Mouse (Mus musculus) adrenal gland, adult 10 weeks (tissue): ENCODE measurements around the gene Gcc1. TPM values are rescaled to one million over a fixed set of nuclear protein-coding genes. Genes with fewer than 3 reads are reported as not detected.

ENCODE experiments used
- polyA plus RNA-seq: library from polyadenylated mRNA; stranded (reverse); fragments of 350-450 nt; fragmentation: Illumina TruSeq; extraction: RNeasy Lipid Tissue Mini Kit (QIAGEN cat#74804); gene quantifications from one replicate; pipeline ENCODE4 v1.2.3, GENCODE M21; 2014; ENCODE audit warnings: low read depth, low replicate concordance

Gcc1 gene
- 11.0 TPM for polyA plus RNA-seq

GRCm38 (mm10) chr6:28428290-28428689 lies at the start of gene Gcc1:
Gcc1 (minus strand) TSS chr6:28428390.

GRCm38 (mm10) chr6:28474839-28475238 lies 46.6 kb upstream of the Gcc1 start, which contains the start of gene Snd1:
Snd1 (plus strand) TSS chr6:28475139.

GRCm38 (mm10) chr6:28449253-28449652 lies 21.1 kb upstream of the Gcc1 start, which contains the start of gene Pax4:
Pax4 (minus strand) TSS chr6:28449353.

GRCm38 (mm10) chr6:28427096-28427839 lies 922 bp downstream of the Gcc1 start, which contains the start of gene Fscn3:
Fscn3 (plus strand) TSS chr6:28427789.

GRCm38 (mm10) chr6:28423313-28423712 lies 4.9 kb downstream of the Gcc1 start, which contains the start of gene Arf5:
Arf5 (plus strand) TSS chr6:28423560.

GRCm38 (mm10) chr6:28397681-28398203 lies 30.4 kb downstream of the Gcc1 start, which contains the start of gene Zfp800:
Zfp800 (minus strand) TSS chr6:28398005.

Other genes with a start within 250 kb of the Gcc1 start
- gene Zfp800, start 30.4 kb downstream of the Gcc1 start, polyA plus RNA-seq = 77.2 TPM
- 17.0 TPM for gene Arf5, start 4.8 kb downstream of the Gcc1 start, polyA plus RNA-seq
- gene Fscn3, start 601 bp downstream of the Gcc1 start, polyA plus RNA-seq = not detected
- gene Pax4, start 21.0 kb upstream of the Gcc1 start, polyA plus RNA-seq = not detected
- 18.2 TPM for gene Snd1, start 46.7 kb upstream of the Gcc1 start, polyA plus RNA-seq